Mouse (Mus musculus) CH12.LX (cell line): ENCODE measurements around the gene Ubxn7. TPM values are rescaled to one million over a fixed set of nuclear protein-coding genes. Genes with fewer than 3 reads are reported as not detected.

Experiments
- DNase-seq: peaks from one replicate; pipeline ENCODE4 v3.0.0-alpha.2; 2013; ENCODE audit errors: extremely low read depth
- H3K27ac ChIP-seq: 2 replicates; pipeline ENCODE4 v1.5.1; 2012; ENCODE audit warnings: low read depth, mild to moderate bottlenecking, control low read depth, moderate library complexity; ENCODE audit not compliant: insufficient read depth
- H3K27me3 ChIP-seq: replicated peaks from 2 replicates; pipeline ENCODE3; 2012; ENCODE audit warnings: inconsistent platforms
- H3K36me3 ChIP-seq, 2 experiments: replicated peaks in 1 of 2; 2 replicates each; pipeline versions ENCODE3 to v1.6.1; 2012; ENCODE audit warnings: inconsistent platforms in 1 of 2, low read length in 1 of 2, mild to moderate bottlenecking in 1 of 2, mixed read lengths in 1 of 2, moderate library complexity in 1 of 2; ENCODE audit not compliant: control insufficient read depth in 1 of 2, insufficient read depth in 1 of 2
- H3K4me1 ChIP-seq, 2 experiments: 2 replicates each; pipeline ENCODE4 v1.6.1; 2012; ENCODE audit warnings: inconsistent platforms in 1 of 2, moderate library complexity in 1 of 2; ENCODE audit not compliant: insufficient read depth in 2 of 2, control insufficient read depth in 1 of 2
- H3K4me2 ChIP-seq: 2 replicates; pipeline ENCODE4 v1.6.1; 2012; ENCODE audit warnings: low read depth, mild to moderate bottlenecking, control low read depth; ENCODE audit not compliant: poor library complexity, insufficient read depth, severe bottlenecking
- H3K4me3 ChIP-seq, 3 experiments: fragments of 150-350 bp in 1 of 3; sonication (generic) in 1 of 3; replicated peaks in 1 of 3; 2 replicates each; pipeline versions ENCODE3 to v1.5.1; 2011 to 2012; ENCODE audit warnings: low read depth in 2 of 3, low read length in 2 of 3, mild to moderate bottlenecking in 2 of 3, moderate library complexity in 2 of 3, control low read depth in 1 of 3, improper control_type of control experiment in 1 of 3, inconsistent platforms in 1 of 3, mixed read lengths in 1 of 3; ENCODE audit not compliant: poor library complexity in 1 of 3
- H3K79me2 ChIP-seq: replicated peaks from 2 replicates; pipeline ENCODE4 v1.6.1; 2012; ENCODE audit warnings: mild to moderate bottlenecking, moderate library complexity; ENCODE audit not compliant: control insufficient read depth, poor library complexity, insufficient read depth, severe bottlenecking; ENCODE audit errors: extremely low read depth
- H3K9ac ChIP-seq: 2 replicates; pipeline ENCODE4 v1.6.1; 2012; ENCODE audit warnings: low read depth, mild to moderate bottlenecking, control low read depth, moderate library complexity; ENCODE audit not compliant: insufficient read depth
- H3K9me3 ChIP-seq: replicated peaks from 2 replicates; pipeline ENCODE3; 2012; ENCODE audit warnings: low read length, inconsistent platforms, mixed read lengths
- CHD1 ChIP-seq: IDR thresholded peaks from 2 replicates; pipeline ENCODE4 v1.6.1; 2012; ENCODE audit warnings: low read depth, low read length, improper control_type of control experiment, inconsistent platforms
- CHD2 ChIP-seq: IDR thresholded peaks from 2 replicates; pipeline ENCODE4 v1.6.1; 2011; ENCODE audit warnings: low read length, improper control_type of control experiment
- CTCF ChIP-seq, 2 experiments: IDR thresholded peaks in 1 of 2; conservative IDR thresholded peaks in 1 of 2; 2 replicates each; pipeline ENCODE4 v1.5.1; 2011 to 2012; ENCODE audit warnings: low read depth in 2 of 2, low read length in 2 of 2, improper control_type of control experiment in 1 of 2, inconsistent platforms in 1 of 2, mild to moderate bottlenecking in 1 of 2, moderate library complexity in 1 of 2
- E2F4 ChIP-seq: IDR thresholded peaks from 2 replicates; pipeline ENCODE4 v1.6.1; 2011; ENCODE audit warnings: low read depth, low read length, improper control_type of control experiment; ENCODE audit not compliant: insufficient replicate concordance
- ELF1 ChIP-seq: IDR thresholded peaks from 2 replicates; pipeline ENCODE4 v1.6.1; 2014; ENCODE audit warnings: low read depth, mild to moderate bottlenecking, inconsistent platforms, low read length, improper control_type of control experiment
- EP300 ChIP-seq: IDR thresholded peaks from 2 replicates; pipeline ENCODE4 v1.6.1; 2011; ENCODE audit warnings: low read length, improper control_type of control experiment
- ETS1 ChIP-seq: conservative IDR thresholded peaks from 2 replicates; pipeline ENCODE4 v1.6.1; 2012; ENCODE audit warnings: low read depth, mild to moderate bottlenecking, inconsistent platforms, low read length, improper control_type of control experiment, moderate library complexity
- GABPA ChIP-seq: IDR thresholded peaks from 2 replicates; pipeline ENCODE4 v1.6.1; 2012; ENCODE audit warnings: low read depth, low read length, improper control_type of control experiment, inconsistent platforms; ENCODE audit not compliant: insufficient replicate concordance
- HCFC1 ChIP-seq: IDR thresholded peaks from 2 replicates; pipeline ENCODE4 v1.6.1; 2012; ENCODE audit warnings: low read depth, mild to moderate bottlenecking, inconsistent platforms, low read length, improper control_type of control experiment
- JUND ChIP-seq: conservative IDR thresholded peaks from 2 replicates; pipeline ENCODE4 v1.6.1; 2011; ENCODE audit warnings: low read depth, low read length, improper control_type of control experiment
- KAT2A ChIP-seq: IDR thresholded peaks from 2 replicates; pipeline ENCODE4 v1.6.1; 2012; ENCODE audit warnings: low read length, improper control_type of control experiment, inconsistent platforms; ENCODE audit not compliant: insufficient replicate concordance
- MAFK ChIP-seq: IDR thresholded peaks from 2 replicates; pipeline ENCODE4 v1.6.1; 2011; ENCODE audit warnings: low read length, improper control_type of control experiment; ENCODE audit not compliant: insufficient replicate concordance
- MAX ChIP-seq: IDR thresholded peaks from 2 replicates; pipeline ENCODE4 v1.6.1; 2011; ENCODE audit warnings: low read length, improper control_type of control experiment
- MAZ ChIP-seq: IDR thresholded peaks from 2 replicates; pipeline ENCODE4 v1.6.1; 2012; ENCODE audit warnings: low read depth, mild to moderate bottlenecking, inconsistent platforms, low read length, improper control_type of control experiment, moderate library complexity
- MEF2A ChIP-seq: IDR thresholded peaks from 2 replicates; pipeline ENCODE4 v1.6.1; 2014; ENCODE audit warnings: low read depth, mild to moderate bottlenecking, inconsistent platforms, low read length, improper control_type of control experiment, borderline replicate concordance
- MXI1 ChIP-seq: IDR thresholded peaks from 2 replicates; pipeline ENCODE4 v1.6.1; 2011; ENCODE audit warnings: mild to moderate bottlenecking, low read depth, low read length, improper control_type of control experiment
- MYC ChIP-seq: IDR thresholded peaks from 2 replicates; pipeline ENCODE4 v1.6.1; 2011; ENCODE audit warnings: low read depth, mild to moderate bottlenecking, improper control_type of control experiment, low read length
- NELFE ChIP-seq: IDR thresholded peaks from 2 replicates; pipeline ENCODE4 v1.6.1; 2011; ENCODE audit warnings: low read depth, low read length, improper control_type of control experiment
- POLR2AphosphoS2 ChIP-seq: IDR thresholded peaks from 2 replicates; pipeline ENCODE4 v1.6.1; 2011; ENCODE audit warnings: low read depth, low read length, improper control_type of control experiment
- RAD21 ChIP-seq: IDR thresholded peaks from 2 replicates; pipeline ENCODE4 v1.6.1; 2011; ENCODE audit warnings: low read depth, mild to moderate bottlenecking, low read length, improper control_type of control experiment, moderate library complexity
- RCOR1 ChIP-seq: conservative IDR thresholded peaks from 2 replicates; pipeline ENCODE4 v1.6.1; 2012; ENCODE audit warnings: low read depth, mild to moderate bottlenecking, inconsistent platforms, low read length, improper control_type of control experiment
- SIN3A ChIP-seq: IDR thresholded peaks from 2 replicates; pipeline ENCODE4 v1.6.1; 2012; ENCODE audit warnings: low read length, improper control_type of control experiment, inconsistent platforms
- SMC3 ChIP-seq: IDR thresholded peaks from 2 replicates; pipeline ENCODE4 v1.6.1; 2011; ENCODE audit warnings: low read depth, low read length, improper control_type of control experiment
- TBP ChIP-seq: conservative IDR thresholded peaks from 2 replicates; pipeline ENCODE4 v1.6.1; 2011; ENCODE audit warnings: low read depth, low read length, improper control_type of control experiment
- TCF12 ChIP-seq: IDR thresholded peaks from 2 replicates; pipeline ENCODE4 v1.6.1; 2014; ENCODE audit warnings: low read depth, mild to moderate bottlenecking, inconsistent platforms, low read length, improper control_type of control experiment
- UBTF ChIP-seq: IDR thresholded peaks from 2 replicates; pipeline ENCODE4 v1.6.1; 2012; ENCODE audit warnings: low read depth, mild to moderate bottlenecking, inconsistent platforms, low read length, improper control_type of control experiment, moderate library complexity
- USF2 ChIP-seq: conservative IDR thresholded peaks from 2 replicates; pipeline ENCODE4 v1.6.1; 2011; ENCODE audit warnings: low read depth, low read length, improper control_type of control experiment
- ZC3H11A ChIP-seq: IDR thresholded peaks from 2 replicates; pipeline ENCODE4 v1.6.1; 2012; ENCODE audit warnings: low read depth, mild to moderate bottlenecking, inconsistent platforms, low read length, improper control_type of control experiment
- ZKSCAN1 ChIP-seq: IDR thresholded peaks from 2 replicates; pipeline ENCODE4 v1.6.1; 2012; ENCODE audit warnings: low read depth, inconsistent platforms, low read length, improper control_type of control experiment, borderline replicate concordance
- ZMIZ1 ChIP-seq: IDR thresholded peaks from 2 replicates; pipeline ENCODE4 v1.6.1; 2012; ENCODE audit warnings: low read depth, mild to moderate bottlenecking, inconsistent platforms, low read length, improper control_type of control experiment
- ZNF384 ChIP-seq: IDR thresholded peaks from 2 replicates; pipeline ENCODE4 v1.6.1; 2012; ENCODE audit warnings: low read depth, low read length, improper control_type of control experiment, inconsistent platforms
- dilution Hi-C: fragments of 300-500 bp; cut with MboI; formaldehyde crosslinking; loops from 2 replicates; pipeline ENCODE4 v1.14.3; 2020; ENCODE audit warnings: low sequenced_read_pairs; ENCODE audit not compliant: extremely low pct_unique_long_range_greater_than_20kb, extremely low pct_ligation_motif_present
- in situ Hi-C: fragments of 300-500 bp; cut with MboI; formaldehyde crosslinking; loops from 3 replicates; pipeline ENCODE4 v1.14.3; 2019; ENCODE audit warnings: low sequenced_read_pairs, low pct_ligation_motif_present, low pct_unique_long_range_greater_than_20kb, mixed read lengths
- polyA plus RNA-seq: library from polyadenylated mRNA; unstranded; fragments of >175 nt; gene quantifications from 2 replicates; pipeline ENCODE4 v1.2.1, GENCODE M21; 2012; ENCODE audit warnings: low read depth; ENCODE audit not compliant: insufficient read length
- total RNA-seq, 2 experiments: library from RNA; depleted of rRNA; stranded (reverse); fragments of 300-350 nt in 1 of 2; fragments of >200 nt in 1 of 2; gene quantifications; 2 replicates each; pipeline ENCODE4 v1.2.3; 2012 to 2014

Ubxn7 gene
- total and polyA plus RNA-seq, 3 experiments, result 25.7 to 32.8 (median 26.8) TPM

GRCm38 (mm10) chr16:32400267-32400666 is 68.2 kb downstream of the Ubxn7 start, which contains the start of gene Tm4sf19:
Tm4sf19 (plus strand) TSS chr16:32400506.
- H3K9me3 ChIP-seq, result no peaks in the 10 kb centered on the region
- DNase-seq, result no peak
- no peaks in the 10 kb centered on the region for H3K36me3 ChIP-seq
- no peaks in the 10 kb centered on the region; the same call in 1 of the 2 replicates for H3K79me2 ChIP-seq
- peak within 1 kb of the TSS; percentile 63; the same call in 1 of the 2 replicates for H3K27ac ChIP-seq
- peaks cover 33 to 61% of the 10 kb centered on the region in 2 experiments for H3K4me1 ChIP-seq
- H3K27me3 ChIP-seq, result no peaks in the 10 kb centered on the region
- dilution Hi-C loops, result no loop called here
- in situ Hi-C loops, result loop anchor here (5.0 kb wide), 1 partner anchor 37 kb away; no protein-coding TSS in a partner anchor
- H3K9ac ChIP-seq, result peak within 1 kb of the TSS; percentile 48; the same call in 1 of the 2 replicates
- H3K4me2 ChIP-seq, result peak within 1 kb of the TSS; percentile 52
- TF ChIP-seq KAT2A, result no peak
- peak within 1 kb of the TSS in 1 of 3 experiments; percentile 31 for H3K4me3 ChIP-seq

GRCm38 (mm10) chr16:32401335-32401965 is 69.4 kb downstream of the Ubxn7 start:
- peaks cover 25 to 58% of the 10 kb centered on the region in 2 experiments for H3K4me1 ChIP-seq
- no peak for TF ChIP-seq UBTF
- TF ChIP-seq USF2, result no peak
- peak; percentile 89; the same call in 1 of the 2 replicates for TF ChIP-seq MAX
- TF ChIP-seq CHD2, result peak; percentile 55; the same call in 1 of the 2 replicates
- peak; percentile 98 for TF ChIP-seq SIN3A
- no peak for TF ChIP-seq ZMIZ1
- peak; percentile 90 for TF ChIP-seq ETS1
- TF ChIP-seq RCOR1, result peak; percentile 98
- no peak for TF ChIP-seq POLR2AphosphoS2
- TF ChIP-seq MAFK, result peak; percentile 36; the same call in 1 of the 2 replicates
- TF ChIP-seq MAZ, result no peak
- TF ChIP-seq NELFE, result 0 out of 2 replicates have a peak, but pooled peaks have one; percentile 24
- peak; percentile 97 for TF ChIP-seq EP300
- TF ChIP-seq CTCF (conservative IDR thresholded peaks at IDR 0.05 in 1 of 2, IDR thresholded peaks at IDR 0.05 in 1 of 2; ENCODE audit: low read depth in 2 of 2, low read length in 2 of 2), result no peak
- peak; percentile 40; the same call in 1 of the 2 replicates for TF ChIP-seq TBP
- TF ChIP-seq MXI1, result peak; percentile 99
- no peak for TF ChIP-seq E2F4
- TF ChIP-seq JUND, result peak; percentile 64
- no peak for TF ChIP-seq ZC3H11A
- TF ChIP-seq MYC, result peak; percentile 93
- TF ChIP-seq ZKSCAN1, result no peak
- TF ChIP-seq GABPA, result no peak
- TF ChIP-seq ZNF384, result no peak
- peak; percentile 43; the same call in 1 of the 2 replicates for TF ChIP-seq HCFC1
- peak; percentile 91 for TF ChIP-seq CHD1
- TF ChIP-seq MEF2A, result peak; percentile 63
- TF ChIP-seq ELF1, result peak; percentile 63
- TF ChIP-seq SMC3, result no peak
- no peak for TF ChIP-seq RAD21
- TF ChIP-seq TCF12, result peak; percentile 74

More at GRCm38 (mm10) chr16:32401335-32401965, 69.4 kb downstream of the Ubxn7 start:
- Histone ChIP-seq H3K27ac (peak overlapping the region; percentile 63; the same call in 1 of the 2 replicates), H3K9ac (peak overlapping the region; percentile 48; the same call in 1 of the 2 replicates), H3K4me3 (peak overlapping the region in 1 of 3 experiments; percentile 31), H3K27me3 (no peaks in the 10 kb centered on the region), H3K79me2 (no peaks in the 10 kb centered on the region), H3K36me3 (no peaks in the 10 kb centered on the region), H3K9me3 (no peaks in the 10 kb centered on the region), H3K4me2 (peak overlapping the region; percentile 52)
- peak; percentile 97 for DNase-seq
- dilution Hi-C loops, result no loop called here
- in situ Hi-C loops, result loop anchor here (5.0 kb wide), 1 partner anchor 36 kb away; no protein-coding TSS in a partner anchor
